Mouse (Mus musculus) kidney, postnatal 10 days (tissue): Measurements from ENCODE around the gene Tap2.
"Not testable (repeated sequence)": the region's sequence is repeated elsewhere in the genome, so short reads cannot be mapped to it uniquely, and the experiment has no call there.

Experiments used
- DNase-seq: peaks from one replicate; pipeline ENCODE4 v3.0.0; 2021; ENCODE audit warnings: mixed read lengths

Gene Tap2

DNA sequence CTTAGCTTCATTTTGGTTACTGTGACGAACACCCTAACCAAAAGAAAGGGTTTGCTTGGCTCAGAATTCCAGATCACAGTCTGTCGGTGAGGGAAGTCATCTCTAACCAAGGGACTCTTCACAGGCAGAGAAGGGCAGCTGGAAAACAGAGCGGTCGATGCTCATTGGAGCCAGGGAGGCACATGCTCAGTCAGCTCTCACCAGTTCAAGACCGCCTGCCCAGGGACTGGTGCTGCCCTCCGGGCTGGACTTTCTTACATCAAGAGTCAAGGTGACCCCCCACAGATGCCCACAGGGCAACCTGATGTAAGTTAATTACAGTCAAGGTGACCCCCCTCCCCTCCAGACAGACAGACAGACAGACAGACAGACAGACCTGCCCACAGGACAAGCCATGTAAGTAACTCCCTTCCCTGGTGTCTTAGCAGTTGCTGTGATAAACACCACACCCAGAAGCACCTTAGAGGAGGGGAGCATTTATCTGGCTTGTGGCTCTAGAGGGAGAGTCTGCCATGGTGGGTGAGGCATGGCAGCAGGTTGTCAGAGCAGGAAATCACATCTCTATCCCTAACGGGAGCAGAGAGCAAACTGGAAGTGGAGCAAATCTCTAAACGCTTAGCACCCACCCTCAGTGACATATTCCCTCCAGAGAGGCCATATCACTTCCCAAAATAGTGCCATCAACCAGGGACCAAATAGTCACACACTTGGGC, 14.0 kb downstream of the Tap2 start:
- no peak for DNase-seq

DNA sequence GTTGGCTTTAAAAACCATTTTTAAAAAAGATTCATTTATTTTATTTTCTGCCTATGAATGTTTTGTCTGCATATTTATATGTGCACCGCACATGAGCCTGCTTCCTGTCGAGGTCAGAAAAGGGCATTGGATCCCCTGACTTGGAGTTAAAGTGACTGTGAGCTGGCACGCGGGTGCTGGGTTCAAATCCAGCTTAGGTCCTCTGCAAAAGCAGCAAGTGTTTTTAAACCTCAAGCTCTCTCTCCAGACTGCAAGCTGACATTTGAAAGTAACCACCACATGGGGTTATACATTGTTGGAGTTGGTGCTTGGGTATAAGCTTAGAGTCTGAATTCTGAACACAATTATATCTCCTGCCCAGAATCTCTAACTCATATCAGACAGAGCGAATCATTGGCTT, 14.7 kb downstream of the Tap2 start:
- DNase-seq, result no peak

- DNase-seq, result peak; percentile 66
These were observed 15.3 kb downstream of the Tap2 start for GRCm38 (mm10) chr17:34218675-34219074.

GRCm38 (mm10) chr17:34219096-34219495, 15.8 kb downstream of the Tap2 start:
- peak; percentile 77 for DNase-seq

GRCm38 (mm10) chr17:34219801-34220200, 16.5 kb downstream of the Tap2 start:
- not testable (repeated sequence) for DNase-seq

GRCm38 (mm10) chr17:34220401-34220800, 17.1 kb downstream of the Tap2 start:
- not testable (repeated sequence) for DNase-seq

GRCm38 (mm10) chr17:34224816-34225215, 21.5 kb downstream of the Tap2 start:
- no peak for DNase-seq

DNA sequence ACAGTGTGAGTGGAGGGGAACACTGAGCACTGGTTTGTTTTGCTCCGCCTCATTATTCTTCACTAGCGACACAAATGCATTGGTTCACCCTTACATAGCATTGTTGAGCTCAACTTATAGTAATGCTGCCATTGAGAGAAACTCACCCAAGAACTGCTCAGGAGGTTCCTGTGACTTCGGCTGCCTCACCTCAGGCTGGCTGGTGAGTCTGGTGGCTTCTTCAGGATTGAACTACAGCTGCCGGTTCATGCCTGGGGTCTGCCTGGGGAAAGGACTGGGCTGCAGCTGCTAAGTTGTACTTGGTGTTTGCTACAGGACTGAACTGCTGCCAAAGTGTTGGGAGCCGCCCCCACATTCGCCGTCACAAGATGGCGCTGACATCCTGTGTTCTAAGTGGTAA, 22.1 kb downstream of the Tap2 start:
- DNase-seq, result no peak

- DNase-seq, result not testable (repeated sequence)
These were observed 22.6 kb downstream of the Tap2 start for GRCm38 (mm10) chr17:34225911-34226310.

DNA sequence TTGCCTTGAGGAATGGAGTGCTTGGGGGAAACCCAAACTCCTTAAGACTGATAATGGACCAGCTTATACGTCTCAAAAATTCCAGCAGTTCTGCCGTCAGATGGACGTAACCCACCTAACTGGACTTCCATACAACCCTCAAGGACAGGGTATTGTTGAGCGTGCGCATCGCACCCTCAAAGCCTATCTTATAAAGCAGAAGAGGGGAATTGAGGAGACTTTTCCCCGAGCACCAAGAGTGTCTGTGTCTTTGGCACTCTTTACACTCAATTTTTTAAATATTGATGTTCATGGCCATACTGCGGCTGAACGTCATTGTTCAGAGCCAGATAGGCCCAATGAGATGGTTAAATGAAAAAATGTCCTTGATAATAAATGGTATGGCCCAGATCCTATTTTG, 27.6 kb downstream of the Tap2 start:
- DNase-seq, result not testable (repeated sequence)

GRCm38 (mm10) chr17:34232021-34232420, 28.7 kb downstream of the Tap2 start:
- not testable (repeated sequence) for DNase-seq

GRCm38 (mm10) chr17:34234926-34235325, 31.6 kb downstream of the Tap2 start:
- DNase-seq, result peak; percentile 88

GRCm38 (mm10) chr17:34236691-34237090, 33.4 kb downstream of the Tap2 start:
- DNase-seq, result peak; percentile 26

GRCm38 (mm10) chr17:34237741-34238140, 34.4 kb downstream of the Tap2 start:
- DNase-seq, result no peak

DNA sequence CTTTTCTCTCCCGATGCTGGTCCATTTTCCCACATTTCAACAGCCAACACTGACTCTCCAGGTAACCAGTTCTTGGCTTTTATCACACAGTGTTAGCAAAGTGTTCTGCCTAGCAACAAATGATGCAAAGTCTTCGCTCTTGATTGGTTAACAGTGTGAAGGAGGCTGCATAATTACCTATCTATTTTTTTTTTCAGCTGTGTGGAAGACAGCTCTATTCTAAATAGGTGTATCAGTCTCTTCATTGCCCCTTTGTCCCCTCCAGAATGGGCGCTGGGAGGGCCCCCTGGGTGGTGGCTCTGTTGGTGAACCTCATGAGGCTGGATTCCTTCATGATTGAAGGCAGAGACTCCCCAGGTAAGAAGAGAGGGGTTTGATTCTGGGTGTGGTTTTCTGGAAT, 35.4 kb downstream of the Tap2 start, which contains the start of gene H2-Ob:
Gene H2-Ob (plus strand): TSS at position 198 of the 400 bp plus-strand sequence.
- DNase-seq, result peak; percentile 56

GRCm38 (mm10) chr17:34239601-34240041, 36.3 kb downstream of the Tap2 start:
- no peak for DNase-seq

DNA sequence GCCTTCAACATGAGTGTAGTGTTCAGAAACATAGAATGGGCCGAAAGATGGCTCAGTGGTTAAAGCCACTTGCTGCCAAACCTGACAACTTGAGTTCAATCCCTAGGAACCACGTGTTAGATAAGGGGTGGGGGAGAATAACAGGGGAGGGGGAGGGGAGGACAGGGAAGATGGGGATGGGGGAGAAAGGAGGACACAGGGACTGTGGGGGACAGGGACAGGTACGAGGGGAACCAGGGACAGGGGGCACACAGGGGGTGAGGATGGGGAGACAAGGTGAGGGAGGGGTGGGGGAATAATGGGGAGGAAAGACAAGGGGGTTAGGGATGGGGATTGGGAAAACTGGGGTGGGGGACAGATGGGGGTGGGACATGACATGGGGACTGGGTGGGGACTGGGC, 37.0 kb downstream of the Tap2 start:
- no peak for DNase-seq

GRCm38 (mm10) chr17:34240916-34241315, 37.6 kb downstream of the Tap2 start:
- DNase-seq, result peak; percentile 1

- peak; percentile 1 for DNase-seq
These were observed 41.3 kb downstream of the Tap2 start for GRCm38 (mm10) chr17:34244656-34245055.

- DNase-seq, result no peak
These were observed 43.7 kb downstream of the Tap2 start for GRCm38 (mm10) chr17:34247047-34247446.

DNA sequence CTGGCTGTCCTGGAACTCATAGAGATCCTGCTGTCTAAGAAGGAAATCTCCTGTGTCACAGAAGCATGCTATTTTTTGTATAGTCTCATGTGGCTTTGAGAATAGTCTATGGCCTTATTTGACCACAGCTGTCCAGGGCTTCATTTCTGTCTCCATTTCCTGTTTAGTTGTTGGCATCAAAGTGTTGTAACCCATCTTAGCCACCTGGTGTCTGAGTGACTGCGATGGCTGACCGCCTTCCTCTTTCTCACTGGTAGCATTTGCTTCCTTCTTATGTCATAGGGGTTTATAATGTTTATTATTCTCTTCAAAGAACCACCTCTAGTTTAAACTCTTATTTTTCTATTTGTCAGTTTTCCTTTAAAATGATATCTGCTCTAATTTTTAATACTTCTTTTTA, 45.4 kb downstream of the Tap2 start:
- peak; percentile 3 for DNase-seq

DNA sequence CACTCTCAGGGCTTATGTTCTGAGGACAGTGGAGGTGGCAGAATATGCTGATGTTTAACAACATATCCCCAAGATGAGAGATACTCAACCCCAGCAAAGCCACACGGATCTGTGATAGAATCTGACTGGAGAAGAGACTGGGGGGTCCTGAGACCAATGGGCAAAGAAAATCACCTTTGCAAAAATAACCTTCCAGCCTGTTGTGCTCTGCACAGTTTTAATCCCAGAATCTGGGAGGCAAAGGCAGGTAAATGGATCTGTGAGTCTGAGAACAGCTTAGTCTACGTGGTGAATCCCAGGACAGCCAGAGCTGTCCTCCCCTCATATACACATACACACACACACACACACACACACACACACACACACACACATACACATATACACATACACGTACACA, 46.0 kb downstream of the Tap2 start:
- no peak for DNase-seq

DNA sequence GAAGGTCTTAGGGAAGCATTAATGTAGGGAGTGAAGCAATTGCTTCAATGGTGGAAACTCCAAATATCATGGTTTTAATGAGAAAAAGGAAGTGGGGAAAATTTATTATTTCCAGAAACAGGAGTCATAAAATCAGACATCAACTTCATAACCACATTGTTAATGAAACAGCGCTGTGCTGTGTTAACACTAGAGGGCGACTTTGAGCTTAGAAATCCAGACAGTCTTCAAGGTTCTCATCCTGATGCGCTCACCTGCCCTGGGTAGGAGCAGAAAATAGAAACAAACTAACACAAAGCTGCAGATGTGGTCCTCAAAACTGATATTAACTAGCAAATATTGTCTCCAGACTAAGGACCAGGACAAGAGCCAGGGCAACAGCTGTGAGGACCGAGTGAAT, 46.6 kb downstream of the Tap2 start:
- peak; percentile 69 for DNase-seq

GRCm38 (mm10) chr17:34251666-34252065, 48.3 kb downstream of the Tap2 start:
- DNase-seq, result no peak

GRCm38 (mm10) chr17:34256501-34256900, 53.2 kb downstream of the Tap2 start:
- DNase-seq, result no peak
